Mouse (Mus musculus) activated CD4-positive, CD25-positive, alpha-beta regulatory T cell, adult 4 months (primary cell): ENCODE measurements around the gene Serping1. TPM values are rescaled to one million over a fixed set of nuclear protein-coding genes. Genes with fewer than 3 reads are reported as not detected.
"Not testable (repeated sequence)": the region's sequence is repeated elsewhere in the genome, so short reads cannot be mapped to it uniquely, and the experiment has no call there.

Experiments used
- ATAC-seq: one replicate; pipeline ENCODE4 v1.8.0; 2017
- polyA plus RNA-seq, 2 experiments: library from polyadenylated mRNA; unstranded; fragments of 100-300 nt; shearing (Covaris generic); gene quantifications; one replicate each; pipeline ENCODE4 v1.2.1; 2017

The Serping1 gene
- polyA plus RNA-seq = not detected

GRCm38 (mm10) chr2:84775241-84775640 lies at the start of gene Serping1:
Gene Serping1, minus strand, starts transcription at chr2:84775444.
- no peak for ATAC-seq

GRCm38 (mm10) chr2:84823237-84823636 lies 48.0 kb upstream of the Serping1 start:
- ATAC-seq = no peak

- ATAC-seq = no peak
Measured at GRCm38 (mm10) chr2:84822552-84822951, 47.3 kb upstream of the Serping1 start, which contains the start of gene Smtnl1. Gene Smtnl1, minus strand, starts transcription at chr2:84822652.

GRCm38 (mm10) chr2:84819861-84820260 lies 44.6 kb upstream of the Serping1 start:
- no peak for ATAC-seq

GRCm38 (mm10) chr2:84812676-84813075 lies 37.4 kb upstream of the Serping1 start:
- ATAC-seq = no peak

- ATAC-seq = no peak
Measured at GRCm38 (mm10) chr2:84811880-84812279, 36.6 kb upstream of the Serping1 start.

- ATAC-seq = peak; percentile 94
Measured at GRCm38 (mm10) chr2:84810886-84811577, 35.8 kb upstream of the Serping1 start.

GRCm38 (mm10) chr2:84810526-84810885 lies 35.3 kb upstream of the Serping1 start:
- ATAC-seq = no peak

- ATAC-seq = no peak
Measured at GRCm38 (mm10) chr2:84809330-84809729, 34.1 kb upstream of the Serping1 start.

- ATAC-seq = no peak
Measured at GRCm38 (mm10) chr2:84806546-84806945, 31.3 kb upstream of the Serping1 start.

- ATAC-seq = no peak
Measured at GRCm38 (mm10) chr2:84803963-84804362, 28.7 kb upstream of the Serping1 start.

- ATAC-seq = not testable (repeated sequence)
Measured at GRCm38 (mm10) chr2:84801223-84801622, 26.0 kb upstream of the Serping1 start.

GRCm38 (mm10) chr2:84800304-84800703 lies 25.1 kb upstream of the Serping1 start:
- ATAC-seq = no peak

- peak; percentile 84 for ATAC-seq
Measured at GRCm38 (mm10) chr2:84799041-84799561, 23.9 kb upstream of the Serping1 start.

GRCm38 (mm10) chr2:84798493-84798921 lies 23.3 kb upstream of the Serping1 start, which contains the start of gene Ube2l6:
Gene Ube2l6, plus strand, starts transcription at chr2:84798828.
- ATAC-seq = peak; percentile 34

- ATAC-seq = peak; percentile 55
Measured at GRCm38 (mm10) chr2:84797833-84798492, 22.7 kb upstream of the Serping1 start.

- ATAC-seq = no peak
Measured at GRCm38 (mm10) chr2:84793871-84794270, 18.6 kb upstream of the Serping1 start.

- ATAC-seq = no peak
Measured at GRCm38 (mm10) chr2:84793154-84793553, 17.9 kb upstream of the Serping1 start.

GRCm38 (mm10) chr2:84792516-84792915 lies 17.3 kb upstream of the Serping1 start:
- no peak for ATAC-seq

- ATAC-seq = no peak
Measured at GRCm38 (mm10) chr2:84790418-84790817, 15.2 kb upstream of the Serping1 start.

GRCm38 (mm10) chr2:84788316-84788715 lies 13.1 kb upstream of the Serping1 start:
- ATAC-seq = no peak

GRCm38 (mm10) chr2:84783840-84784566 lies 8.8 kb upstream of the Serping1 start:
- ATAC-seq = no peak

- no peak for ATAC-seq
Measured at GRCm38 (mm10) chr2:84783315-84783714, 8.1 kb upstream of the Serping1 start.
